Mouse (Mus musculus) lung, postnatal 4 days (tissue): ENCODE measurements around the gene C530008M17Rik.

Source experiments
- DNase-seq, 2 experiments: peaks; one replicate each; pipeline ENCODE4 v3.0.0; 2021

The C530008M17Rik gene

DNA sequence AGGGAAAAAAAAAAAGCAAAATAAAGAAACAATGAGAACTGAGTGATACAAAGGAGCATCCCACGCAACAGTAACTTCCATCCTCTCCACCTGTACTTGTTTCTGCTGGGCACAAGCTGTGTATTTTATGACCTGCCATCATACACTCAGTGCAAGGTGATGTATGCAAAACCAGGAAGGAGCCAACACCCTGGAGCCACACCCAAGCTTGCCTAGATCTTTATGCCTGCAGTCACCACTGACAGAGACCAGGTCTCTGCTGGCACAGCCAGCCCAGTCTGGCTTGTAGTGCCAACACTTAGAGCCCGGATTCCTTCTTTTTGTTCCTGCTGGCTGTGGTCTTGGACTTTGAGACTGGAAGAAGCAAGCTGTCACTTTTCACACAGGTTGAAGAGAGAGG lies 185.5 kb downstream of the C530008M17Rik start:
- no peak for DNase-seq

DNA sequence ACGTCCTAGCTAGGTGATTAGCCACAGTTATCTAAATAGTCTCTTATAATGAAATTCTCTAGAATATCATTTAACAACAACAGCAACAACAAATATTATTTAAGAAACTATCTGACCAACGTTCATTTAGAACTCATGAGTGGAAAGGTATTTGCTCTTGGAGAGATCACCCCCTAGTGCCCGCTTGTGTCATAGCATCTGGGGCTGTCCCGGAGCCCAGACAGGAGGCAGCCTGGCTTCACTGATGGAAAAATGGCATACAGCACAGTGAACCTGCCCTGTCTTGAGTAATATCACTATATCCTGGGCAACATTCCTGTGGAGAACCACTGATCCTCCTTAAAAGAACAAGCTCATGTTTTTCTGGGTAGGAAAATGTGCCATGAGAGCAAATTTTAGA lies 187.1 kb downstream of the C530008M17Rik start:
- peak; percentile 61 to 80 for DNase-seq

DNA sequence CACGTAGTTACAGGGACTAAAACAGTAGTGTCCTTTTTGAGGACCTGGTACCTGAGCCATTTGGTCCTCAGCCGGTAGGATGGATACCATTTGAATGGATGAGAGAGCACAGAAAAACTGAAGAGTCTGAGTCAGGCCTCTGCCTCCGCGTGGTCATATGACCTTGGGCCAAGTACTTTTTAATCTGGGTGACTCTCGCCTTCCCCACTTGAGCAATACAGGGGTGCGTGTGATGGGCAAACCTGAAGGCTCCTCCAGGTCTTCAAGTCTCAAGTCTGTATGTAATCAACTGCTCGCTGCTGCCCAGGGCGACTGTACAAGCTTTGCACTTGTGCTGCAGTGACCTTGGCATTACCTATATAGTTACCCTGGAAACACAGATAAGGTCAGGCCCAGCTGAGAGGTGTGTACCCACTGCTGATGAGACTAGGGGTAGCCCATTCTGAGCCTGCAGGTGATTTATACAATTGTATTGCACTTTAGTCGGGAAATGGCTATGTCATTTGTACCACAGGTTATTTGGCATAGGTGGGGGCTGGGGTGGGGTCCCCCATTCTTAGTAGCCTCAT lies 187.6 kb downstream of the C530008M17Rik start:
- no peak for DNase-seq

DNA sequence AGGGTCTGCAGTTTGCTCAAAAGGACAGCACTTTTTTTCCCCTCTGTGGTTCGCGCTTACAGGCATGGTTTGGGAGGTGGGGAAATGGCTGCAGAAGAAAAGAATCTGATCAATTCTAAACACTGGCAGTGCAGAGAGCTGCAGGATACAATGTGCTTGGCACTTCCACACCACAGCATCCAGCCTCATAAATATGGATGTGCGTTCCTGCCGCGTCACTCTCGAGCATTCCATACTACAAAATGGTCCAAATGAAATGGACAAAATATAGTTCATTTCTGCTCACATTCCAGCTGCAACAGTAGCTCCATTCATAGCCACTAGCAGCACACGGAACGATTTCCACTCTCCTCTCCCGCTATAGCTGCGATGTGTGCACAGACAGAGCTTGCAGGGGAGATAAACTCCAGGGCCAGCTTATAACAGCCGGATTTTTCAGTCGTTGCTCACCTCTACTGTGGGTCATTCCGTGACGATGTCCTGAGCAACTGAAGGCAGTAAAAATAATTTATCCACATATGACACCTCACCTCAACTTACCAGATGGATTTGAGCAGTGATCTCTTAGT lies 188.4 kb downstream of the C530008M17Rik start:
- no peak for DNase-seq

DNA sequence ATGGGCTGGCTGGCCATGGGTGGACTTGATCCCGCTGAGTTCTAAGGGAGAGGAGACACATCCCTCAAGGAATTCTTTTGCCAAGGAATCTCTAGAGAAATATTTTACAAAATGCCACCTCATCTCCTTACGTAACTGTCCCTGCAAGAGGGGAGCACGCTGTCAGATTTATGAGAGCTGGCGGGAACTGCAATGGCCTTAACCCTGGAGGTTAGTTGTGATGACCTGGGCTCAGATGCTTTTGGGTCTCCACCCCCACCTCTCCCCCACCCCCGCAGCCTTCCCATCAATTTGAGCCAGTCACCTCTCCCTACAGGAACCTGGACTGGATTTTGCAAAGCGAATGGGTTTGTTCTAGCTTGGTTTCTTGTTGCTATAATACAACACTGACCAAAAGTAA lies 190.8 kb downstream of the C530008M17Rik start:
- no peak for DNase-seq

DNA sequence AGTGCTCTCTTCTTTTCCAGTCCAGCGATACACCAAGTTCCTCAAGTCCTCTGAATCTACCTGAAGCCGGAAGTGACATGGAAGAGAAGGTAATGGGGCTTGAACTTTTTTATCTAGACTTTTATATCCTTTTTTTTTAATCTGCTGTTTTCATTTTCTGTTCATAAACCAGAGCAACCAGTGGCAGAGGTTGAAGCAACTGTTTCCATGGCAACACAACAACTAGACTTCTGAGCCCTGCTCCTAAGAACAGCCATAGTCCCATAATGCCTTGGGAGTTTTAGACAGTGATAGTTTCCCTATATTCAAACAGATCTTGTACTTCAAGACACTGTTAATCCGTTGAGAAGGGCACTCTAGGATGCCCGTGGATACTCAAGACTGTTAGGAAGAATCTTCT lies 195.0 kb downstream of the C530008M17Rik start:
- no peak for DNase-seq

DNA sequence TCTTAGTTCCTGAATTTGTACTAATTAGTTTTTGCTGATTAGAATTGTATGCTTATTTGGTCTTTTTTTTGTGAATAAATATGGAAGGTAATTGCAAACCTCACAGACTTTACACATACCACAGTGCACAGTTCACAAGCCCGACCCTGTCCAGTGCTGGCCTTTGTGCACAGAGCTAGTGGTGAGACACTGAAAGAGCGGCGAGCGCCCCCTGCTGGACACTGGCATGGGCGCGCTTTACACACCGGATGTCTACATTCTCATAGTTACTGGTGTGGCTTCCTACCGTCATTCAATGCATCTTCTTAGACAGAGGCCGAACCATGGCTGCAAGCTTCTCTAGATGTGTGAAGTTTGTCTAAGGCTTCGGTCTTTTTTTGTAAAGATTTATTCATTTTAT lies 197.2 kb downstream of the C530008M17Rik start:
- peak; percentile 83 to 85 for DNase-seq

DNA sequence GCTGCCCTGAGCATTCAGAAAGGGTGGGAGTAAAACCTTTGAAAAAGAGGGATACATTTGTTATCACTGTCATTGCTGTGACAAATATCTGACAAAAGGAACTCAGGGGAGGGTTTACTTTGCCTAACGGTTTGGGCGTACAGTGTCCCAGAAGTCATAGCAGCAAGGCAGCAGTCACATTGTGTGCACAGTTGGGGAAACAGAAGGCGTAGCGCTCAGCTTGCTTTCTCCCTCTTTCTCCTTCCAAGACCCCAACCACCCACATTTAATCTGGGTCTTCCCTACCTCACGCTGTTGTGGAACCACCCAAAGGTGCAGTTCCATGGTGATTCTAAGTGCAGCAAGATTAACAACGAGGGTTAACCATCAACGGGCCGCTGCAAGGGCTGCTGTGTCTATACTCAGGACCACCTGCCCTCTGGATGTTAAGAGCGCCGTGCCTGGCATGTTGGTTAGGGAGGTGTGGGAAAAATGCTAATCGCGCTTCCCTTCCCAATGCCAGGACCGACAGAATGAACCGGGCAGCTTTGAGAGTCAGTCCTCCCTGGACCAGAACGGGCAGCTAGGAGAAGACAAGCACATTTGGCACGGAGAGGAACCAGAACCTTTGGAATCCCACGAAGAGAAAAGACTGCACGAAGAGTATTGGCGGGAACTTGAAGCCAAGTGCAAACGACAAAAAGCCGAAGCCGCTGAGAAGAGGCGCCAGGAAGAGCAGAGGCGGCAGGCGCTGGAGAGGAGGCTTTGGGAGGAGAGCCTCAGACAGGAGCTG lies 199.7 kb downstream of the C530008M17Rik start:
- no peak for DNase-seq

DNA sequence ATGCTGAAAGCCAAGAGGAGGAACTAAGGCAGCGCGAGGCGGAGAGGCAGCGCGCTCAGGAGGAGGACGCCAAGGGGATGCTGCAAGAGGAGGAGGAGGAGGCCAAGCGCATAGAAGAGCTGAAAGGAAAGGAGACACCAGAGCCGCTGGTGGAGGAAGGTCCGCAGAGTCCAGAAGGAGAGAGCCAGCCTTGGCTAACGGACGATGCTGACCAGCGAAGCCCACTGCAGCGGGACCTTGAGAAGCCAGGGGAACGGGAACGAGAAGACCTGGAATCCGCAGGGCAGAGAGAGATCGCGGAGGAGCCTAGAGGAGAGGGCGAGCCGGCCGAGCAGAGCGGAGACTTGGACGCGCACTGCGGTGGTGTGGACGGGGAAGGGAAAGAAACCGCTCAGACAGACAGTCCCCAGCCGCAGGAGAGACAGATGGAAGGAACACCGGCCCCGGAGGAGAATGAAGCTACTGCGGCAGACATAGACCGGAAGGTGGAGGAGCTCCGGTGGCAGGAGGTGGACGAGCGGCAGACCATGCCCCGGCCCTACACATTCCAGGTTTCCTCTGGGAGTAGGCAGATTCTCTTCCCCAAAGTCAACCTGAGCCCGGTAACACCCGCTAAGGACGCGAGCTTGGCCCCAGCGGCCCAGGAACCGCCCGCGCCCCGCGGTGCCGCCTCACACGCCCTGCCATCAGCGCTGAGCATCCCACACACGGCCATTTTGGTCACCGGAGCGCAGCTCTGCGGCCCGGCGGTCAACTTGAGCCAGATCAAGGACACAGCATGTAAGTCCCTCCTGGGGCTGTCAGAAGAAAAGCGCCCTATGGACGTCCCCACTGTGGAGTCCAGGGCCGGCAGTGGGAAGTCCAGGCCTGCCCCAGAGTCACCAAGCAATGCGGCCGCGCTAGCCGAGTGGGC lies 201.0 kb downstream of the C530008M17Rik start:
- no peak for DNase-seq

DNA sequence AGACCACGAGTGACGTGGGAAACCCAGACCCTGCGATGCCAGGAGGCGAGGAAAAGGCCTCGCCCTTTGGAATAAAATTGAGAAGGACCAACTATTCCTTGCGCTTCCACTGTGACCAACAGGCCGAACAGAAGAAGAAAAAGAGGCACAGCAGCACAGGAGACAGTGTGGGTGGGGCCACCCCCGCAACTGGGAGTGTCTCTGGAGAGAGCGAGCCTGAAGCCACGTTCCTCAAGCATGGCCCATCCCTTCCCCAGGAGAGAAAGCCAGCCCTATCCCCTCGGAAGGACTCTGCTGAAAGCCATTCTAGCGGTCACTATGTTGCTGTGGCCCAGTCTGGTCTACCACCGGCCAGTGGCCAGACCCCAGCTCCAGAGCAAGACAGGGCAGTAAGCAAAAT lies 202.1 kb downstream of the C530008M17Rik start:
- no peak for DNase-seq

DNA sequence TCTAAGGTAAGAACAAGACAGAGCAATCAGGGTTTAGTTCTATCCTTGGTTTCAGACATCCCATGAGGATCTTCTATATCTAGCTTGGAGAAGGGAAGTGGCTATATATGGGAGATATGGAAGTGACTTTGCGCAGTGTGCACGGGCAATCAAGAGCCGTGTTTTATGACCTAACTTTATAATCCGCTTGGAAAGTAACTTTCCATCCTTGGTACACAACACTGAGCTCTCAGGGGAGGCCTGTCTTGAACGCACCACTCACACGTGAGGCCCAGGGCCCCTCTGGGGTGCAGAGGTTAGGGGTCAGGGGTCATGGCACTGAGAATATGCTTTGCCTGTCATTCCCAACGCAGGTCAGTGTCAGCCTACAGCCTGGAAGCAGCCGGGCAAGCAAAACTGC lies 210.5 kb downstream of the C530008M17Rik start:
- no peak for DNase-seq

DNA sequence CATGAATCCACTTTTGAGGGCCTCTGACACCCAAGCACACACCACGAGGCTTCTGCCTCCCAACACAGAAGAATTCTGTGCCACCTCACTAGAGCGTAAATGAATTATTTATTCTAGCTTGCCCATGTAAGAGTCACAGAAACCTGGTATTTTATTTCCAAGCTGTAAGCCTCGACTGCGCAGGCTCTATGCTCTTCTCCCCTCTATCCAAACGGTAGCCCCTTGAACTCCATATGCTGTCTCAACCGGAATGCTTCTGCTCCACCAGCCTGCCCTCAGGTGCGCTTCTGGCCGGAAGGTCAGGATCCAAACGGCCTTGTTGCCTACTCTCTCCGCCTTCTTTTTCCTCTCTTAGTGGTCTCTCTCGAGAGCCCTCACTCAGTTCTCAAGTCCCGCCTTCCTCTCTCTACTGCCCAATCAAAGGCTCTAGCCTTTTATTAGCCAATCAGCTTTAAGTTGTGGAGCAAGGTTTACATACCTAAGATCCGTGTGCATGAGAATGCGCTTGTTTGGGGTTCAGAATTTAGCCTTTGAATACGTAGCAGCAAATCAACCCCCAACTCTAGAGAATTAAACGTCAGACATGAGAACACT lies 212.5 kb downstream of the C530008M17Rik start:
- peak in 1 of 2 experiments; percentile 60 for DNase-seq

DNA sequence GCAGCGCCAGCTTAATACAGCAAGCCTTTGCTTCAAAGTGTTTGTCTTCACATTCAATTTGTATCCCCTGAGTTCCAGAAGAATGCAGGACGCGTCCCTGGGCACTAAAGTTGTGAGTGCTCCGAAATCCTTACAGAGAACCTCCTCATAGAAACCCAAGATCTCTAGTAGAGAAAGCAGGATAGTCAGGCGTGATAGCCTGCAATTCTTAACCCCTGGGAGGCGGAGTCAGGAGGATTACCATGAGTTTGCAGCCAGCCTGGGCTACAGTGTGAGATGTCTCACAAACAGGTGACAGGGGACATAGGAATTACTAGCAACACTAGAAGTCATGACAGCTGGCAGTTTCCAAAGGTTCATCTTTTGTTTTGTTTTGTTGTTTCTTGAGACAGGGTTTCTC lies 213.2 kb downstream of the C530008M17Rik start:
- no peak for DNase-seq

DNA sequence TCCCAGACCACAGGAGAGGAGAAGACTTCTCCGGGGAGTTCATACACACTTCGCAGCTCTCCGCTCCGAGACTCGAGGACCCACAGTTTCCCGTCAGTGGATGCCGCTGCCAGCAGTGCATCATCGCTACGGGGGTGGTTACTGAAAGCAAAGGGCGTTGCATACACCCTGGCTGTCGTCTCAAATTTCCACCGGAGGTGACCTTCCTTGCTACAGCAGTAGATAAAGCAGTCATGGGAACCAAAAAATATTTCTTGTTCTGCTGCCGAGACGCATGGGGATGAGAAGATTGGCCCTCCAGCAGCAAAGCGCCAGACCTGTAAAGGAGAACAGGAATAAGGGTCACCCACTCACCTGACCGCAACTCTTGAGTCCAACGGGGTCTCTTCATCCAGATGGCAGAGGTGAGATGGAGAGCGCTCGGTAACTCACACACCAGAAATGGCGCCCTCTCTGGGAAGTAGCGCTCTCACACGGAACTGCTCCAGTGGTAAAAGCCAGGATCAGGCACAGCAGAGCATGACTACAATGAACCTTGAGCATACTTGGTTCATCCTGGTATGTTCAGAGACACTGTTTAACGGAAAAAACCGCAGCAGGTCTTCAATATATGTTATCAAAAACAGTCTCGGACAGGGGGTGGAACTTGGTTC lies 219.9 kb downstream of the C530008M17Rik start:
- no peak for DNase-seq

DNA sequence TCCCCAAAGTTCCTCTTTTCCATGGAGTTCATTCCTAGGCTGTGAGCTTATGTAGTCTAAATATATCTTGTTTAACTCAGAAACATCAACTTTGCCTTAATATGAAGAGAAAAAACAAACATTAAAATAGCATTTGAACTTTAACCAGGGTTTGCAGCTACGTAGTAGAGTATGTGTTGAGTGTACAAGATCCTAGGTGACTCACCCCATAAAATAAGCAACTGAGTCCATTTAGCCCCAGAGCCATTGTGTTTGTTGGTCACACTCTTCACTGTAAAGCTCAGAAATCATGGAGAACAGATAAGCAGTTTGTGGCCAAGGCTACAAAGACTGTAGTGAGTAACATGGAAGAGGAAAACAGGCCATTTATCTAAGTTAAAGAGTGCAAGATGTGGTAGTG lies 227.8 kb downstream of the C530008M17Rik start:
- DNase-seq = no peak

DNA sequence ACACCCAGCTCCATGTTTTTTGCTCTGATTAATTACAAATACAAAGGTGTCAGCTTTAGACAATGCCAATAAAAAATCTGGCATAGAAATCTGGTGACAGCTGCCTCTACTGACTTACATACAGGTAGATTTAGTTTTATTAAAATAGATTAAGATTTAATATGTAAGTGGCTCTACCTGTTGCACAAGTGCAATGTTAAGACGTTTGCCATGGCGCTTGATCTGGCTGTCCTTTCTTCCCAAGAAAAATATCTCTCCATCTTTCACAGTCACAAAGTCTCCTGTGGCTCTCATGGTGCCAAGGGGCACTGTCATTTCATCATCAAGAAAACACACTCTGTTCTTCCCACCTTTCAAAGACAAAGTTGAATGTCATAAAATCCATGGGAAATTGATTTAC lies 230.7 kb downstream of the C530008M17Rik start:
- DNase-seq = no peak

DNA sequence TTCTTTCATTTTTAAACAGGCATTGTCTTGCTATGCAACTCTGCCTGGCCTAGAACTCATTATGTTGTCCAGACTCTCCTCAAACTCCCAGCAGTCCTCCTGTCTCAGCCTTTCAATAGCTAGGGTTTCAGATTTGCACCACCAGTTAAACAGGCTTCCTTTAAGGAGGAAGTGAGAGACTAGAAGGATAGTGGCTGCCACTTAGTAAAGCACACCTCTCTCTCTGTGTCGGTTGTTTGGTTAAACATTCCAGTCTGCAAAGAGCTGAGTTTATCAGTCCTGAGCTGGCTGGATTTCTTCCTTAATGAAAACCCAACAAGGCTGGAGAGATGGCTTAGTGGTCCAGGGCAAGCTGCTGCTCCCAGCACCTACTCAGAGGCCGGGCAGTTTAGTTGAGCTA lies 236.3 kb downstream of the C530008M17Rik start:
- no peak for DNase-seq

DNA sequence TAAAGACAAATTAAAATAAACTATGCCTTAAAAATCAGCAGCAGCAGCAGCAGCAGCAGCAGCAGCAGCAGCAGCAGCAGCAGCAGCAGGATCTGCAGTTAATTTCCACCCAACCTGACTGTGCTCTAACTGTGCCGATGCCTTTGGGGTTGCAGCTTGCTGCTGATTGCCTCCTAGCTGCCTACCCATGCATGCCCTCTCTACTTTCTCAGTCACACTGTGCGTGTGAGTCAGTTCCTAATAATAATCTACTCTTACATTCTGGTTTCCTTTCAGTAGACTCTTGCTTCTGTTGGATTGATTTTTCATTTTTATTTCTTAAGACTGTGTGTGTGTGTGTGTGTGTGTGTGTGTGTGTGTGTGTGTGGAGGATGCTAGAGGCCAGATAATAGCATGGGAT lies 236.8 kb downstream of the C530008M17Rik start:
- DNase-seq = no peak

DNA sequence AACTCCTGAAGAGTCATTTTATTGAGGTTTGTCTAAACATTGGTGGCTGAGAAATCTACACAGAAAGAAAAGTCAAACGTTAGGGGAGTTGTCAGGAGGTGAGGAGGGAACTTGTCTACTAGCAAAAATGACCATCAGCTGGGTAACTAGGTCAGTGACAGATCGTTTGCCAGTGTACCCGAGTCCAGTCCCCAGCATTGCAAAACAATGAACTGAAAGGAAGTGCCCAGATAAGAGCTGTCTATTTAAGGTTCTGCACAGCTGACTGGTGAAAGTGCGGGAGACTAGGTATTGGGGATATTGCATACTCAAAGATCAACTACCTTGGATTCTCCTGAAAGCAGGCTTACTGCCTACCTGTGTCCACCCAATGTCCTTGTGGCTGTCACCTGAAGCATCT lies 245.8 kb downstream of the C530008M17Rik start:
- DNase-seq = no peak

DNA sequence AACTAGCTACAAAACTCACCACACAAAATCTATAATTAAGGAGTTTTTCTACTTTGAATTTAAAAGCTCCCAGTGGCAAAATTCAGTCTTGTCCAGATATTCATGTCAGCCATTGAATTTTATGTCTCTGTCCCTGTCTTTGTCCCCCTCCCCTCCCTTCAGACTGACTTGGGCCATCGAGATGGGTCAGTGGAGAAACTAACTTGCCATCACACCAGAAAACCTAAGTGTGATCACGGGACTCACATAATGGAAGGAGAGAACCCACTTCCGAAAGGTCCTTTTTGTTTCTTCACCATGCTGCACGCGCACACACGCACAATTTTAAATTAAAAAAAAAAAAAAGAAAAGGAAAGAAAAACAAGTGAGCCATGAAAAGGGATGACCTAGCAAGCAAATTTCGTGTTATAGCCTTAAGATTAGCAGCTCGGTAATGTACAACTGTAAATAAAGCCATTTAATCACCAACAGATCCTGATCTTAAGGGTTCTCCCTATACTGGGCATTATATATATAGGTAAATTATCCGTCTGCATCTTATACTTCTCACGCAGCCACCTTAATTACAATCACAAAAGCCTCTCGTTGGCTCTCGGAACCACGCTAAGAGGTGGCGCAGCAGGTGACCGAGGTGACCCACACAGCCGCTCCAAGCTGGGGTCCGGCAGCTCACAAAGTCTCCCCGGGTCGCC lies 248.5 kb downstream of the C530008M17Rik start:
- DNase-seq = peak in 1 of 2 experiments; percentile 7

DNA sequence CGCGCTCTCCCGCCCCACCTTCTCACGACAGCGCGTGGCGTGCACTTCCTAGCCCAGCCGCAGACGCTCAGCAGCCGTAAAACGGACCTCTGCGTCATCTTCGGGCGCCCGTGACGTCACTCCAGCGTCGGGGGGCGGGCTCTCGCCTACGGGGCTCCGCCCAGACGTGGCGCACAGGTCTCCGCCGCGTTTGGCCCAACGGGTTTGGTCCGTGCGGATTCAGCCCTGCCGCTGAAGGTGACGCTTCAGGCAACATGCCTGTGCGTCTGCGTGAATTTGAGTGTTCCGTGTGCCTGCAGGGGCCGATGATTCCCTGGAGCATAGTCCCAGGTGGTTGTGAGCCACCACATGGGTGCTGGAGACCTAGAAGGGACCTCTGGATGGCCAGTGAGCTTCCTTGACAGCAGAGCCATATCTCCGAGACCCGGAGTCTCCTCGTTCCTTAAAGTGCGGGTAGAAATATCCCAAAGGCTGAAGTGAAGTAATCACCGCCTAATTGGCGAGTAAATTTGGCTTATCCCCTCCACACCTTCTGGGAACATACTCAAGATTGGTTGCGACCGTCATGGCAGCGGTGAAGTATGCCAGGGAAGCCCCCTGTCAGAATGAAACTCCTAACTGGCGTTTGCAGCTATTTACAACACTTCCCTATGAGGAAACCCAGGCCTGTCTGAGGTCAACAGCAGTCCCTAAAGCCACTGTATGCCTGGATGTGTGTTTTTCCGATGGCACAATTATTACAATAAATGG lies 249.3 kb downstream of the C530008M17Rik start, which contains the start of gene Aasdh:
Aasdh (minus strand) TSS at position 110 of the 750 bp plus-strand sequence.
- DNase-seq = peak; percentile 96 to 98
